Mouse (Mus musculus): Measurements from ENCODE around the gene Nyap2. TPM values are rescaled to one million over a fixed set of nuclear protein-coding genes. Genes with fewer than 3 reads are reported as not detected.

The Nyap2 gene
- not detected in 2 replicates for total RNA-seq (2014; fragmentation: Nextera tagmentation)
- total RNA-seq (2017), result not detected in 2 replicates

- ATAC-seq (replicated peaks; ENCODE audit: poor library complexity, severe bottlenecking), result no peak
Observed at GRCm38 (mm10) chr1:81076831-81077664, at the start of gene Nyap2. TSS of gene Nyap2 (plus strand) at chr1:81076950.

DNA sequence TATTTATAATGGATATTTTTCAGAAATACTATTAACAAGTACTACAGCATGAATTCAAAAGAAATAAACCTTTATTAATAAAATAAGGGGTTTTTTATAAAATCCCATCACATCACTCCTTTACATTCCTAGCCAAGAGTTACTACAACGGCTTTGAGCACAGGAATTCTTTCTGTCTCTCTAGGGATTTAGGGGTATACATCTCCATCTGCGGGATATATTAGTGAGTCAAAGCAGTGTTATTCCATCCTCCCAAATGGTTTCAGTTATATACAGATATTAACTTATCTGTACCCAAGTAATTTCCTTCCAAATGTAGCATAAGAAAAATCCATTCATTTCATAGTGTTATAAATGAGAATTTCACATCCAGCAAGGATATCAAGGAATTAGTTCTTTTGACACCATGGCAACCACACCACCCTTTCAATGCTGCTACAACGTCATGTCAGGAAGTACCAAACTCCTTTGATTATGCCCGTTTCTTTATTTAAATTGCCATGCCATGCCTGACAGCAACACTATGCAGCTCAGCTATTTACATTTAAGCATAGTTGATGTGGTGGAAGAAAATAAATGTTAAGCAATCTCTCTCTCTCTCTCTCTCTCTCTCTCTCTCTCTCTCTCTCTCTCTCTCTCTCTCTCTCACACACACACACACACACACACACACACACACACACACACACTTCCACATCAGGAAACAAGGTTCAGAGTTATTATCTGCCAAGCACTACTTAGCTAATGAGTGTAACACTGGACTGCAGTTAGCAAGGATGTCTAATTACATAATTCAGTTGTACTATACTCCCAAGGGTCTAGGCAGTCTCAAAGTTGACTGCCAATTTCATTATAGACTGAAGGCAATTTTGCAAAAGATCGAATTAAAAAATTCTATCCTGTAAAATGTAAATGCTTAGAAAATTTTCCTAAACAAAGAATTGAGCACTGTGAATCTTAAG, 33.6 kb upstream of the Nyap2 start:
- no peak for ATAC-seq (replicated peaks; ENCODE audit: poor library complexity, severe bottlenecking)

DNA sequence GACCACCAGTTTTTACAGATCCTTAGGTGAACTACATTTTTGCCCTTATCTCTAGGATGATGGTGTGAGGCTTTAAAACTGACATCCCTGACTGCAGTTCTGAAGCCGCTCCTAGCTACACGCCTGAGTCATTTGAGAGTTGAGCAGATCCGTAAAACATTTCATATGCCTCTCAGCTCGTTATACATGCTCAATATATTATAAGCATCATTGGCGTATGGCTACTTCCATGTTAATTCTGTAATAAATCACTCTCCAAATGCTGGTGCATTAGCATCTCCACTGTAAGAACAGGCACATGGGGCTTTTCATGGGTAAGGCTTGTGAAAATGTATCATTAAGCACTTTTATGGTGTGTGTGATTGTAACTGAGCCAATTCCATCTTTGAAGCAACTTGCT, 18.4 kb upstream of the Nyap2 start:
- no peak for ATAC-seq (replicated peaks; ENCODE audit: poor library complexity, severe bottlenecking)

DNA sequence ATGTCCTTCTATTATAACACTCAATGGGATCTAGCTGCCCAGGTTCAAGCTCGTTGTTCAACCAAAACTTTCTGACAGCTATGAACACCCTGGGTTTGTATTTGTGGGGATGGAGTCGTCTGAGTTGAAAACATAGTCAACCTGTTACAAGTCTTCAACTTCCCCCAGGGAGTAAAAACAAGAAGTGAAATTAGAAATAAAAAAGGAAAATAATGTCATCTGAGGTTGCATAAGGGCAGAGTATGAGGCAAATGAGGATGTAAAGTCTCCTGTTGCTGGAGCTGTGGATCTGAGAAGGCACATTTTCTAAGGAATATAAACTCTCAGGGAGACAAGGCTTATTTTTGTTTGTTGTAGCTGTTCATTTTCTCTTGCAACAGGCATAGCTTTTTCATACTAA, 17.9 kb upstream of the Nyap2 start:
- ATAC-seq (replicated peaks; ENCODE audit: poor library complexity, severe bottlenecking), result peak; percentile 95

GRCm38 (mm10) chr1:81062811-81063210, 13.9 kb upstream of the Nyap2 start:
- ATAC-seq (replicated peaks; ENCODE audit: poor library complexity, severe bottlenecking), result no peak

- ATAC-seq (replicated peaks; ENCODE audit: poor library complexity, severe bottlenecking), result no peak
Observed at GRCm38 (mm10) chr1:81076259-81076658, 491 bp upstream of the Nyap2 start.

DNA sequence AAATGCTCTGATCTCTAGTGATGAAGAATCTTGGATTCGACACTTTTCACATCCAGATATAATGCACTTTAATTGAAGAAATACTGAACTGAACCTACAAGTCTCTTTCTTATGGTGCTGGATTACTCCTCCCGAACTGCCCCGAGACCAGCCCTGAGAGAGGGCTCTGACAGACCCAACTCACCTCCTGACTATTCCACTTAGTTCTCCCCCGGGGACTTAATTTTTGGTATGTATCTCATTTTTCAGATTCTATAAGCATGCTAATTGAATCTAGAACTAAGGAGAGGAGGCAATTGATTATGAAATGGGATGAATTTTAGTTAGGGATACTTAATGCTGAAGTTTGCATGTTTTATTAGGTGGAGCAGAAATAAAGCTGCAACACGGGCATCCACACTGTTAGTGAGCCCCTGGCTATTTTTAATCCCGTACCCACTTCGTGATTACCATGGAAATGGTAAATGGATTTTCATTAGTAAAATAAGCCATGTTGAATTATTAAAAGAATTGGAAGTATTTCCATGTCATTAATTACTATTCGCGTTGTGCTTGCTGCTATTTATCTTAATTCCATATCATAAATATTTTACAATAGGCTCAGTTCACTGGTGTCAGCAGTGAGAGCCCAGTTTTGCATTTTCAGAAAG, 1.0 kb downstream of the Nyap2 start:
- no peak for ATAC-seq (replicated peaks; ENCODE audit: poor library complexity, severe bottlenecking)

DNA sequence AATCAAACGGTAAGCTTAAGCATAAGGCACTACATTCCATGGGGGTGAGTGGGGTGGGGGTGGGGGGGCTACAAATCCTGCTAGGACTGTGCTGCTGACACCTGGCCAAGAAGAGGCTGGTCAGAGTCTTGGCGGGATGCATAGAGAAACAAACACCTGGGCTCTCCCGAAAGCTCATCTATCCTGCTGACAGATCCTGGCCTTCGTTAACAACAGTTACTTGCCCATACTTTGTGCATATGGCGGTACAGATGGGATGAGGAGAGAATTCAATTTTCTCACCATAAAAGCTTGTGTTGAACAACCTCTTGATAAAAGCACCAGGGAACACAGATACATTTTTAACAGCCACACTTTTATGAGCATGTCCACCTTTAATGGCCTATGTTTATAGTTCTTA, 10.7 kb downstream of the Nyap2 start:
- no peak for ATAC-seq (replicated peaks; ENCODE audit: poor library complexity, severe bottlenecking)

- no peak for ATAC-seq (replicated peaks; ENCODE audit: poor library complexity, severe bottlenecking)
Observed at GRCm38 (mm10) chr1:81090400-81090799, 13.7 kb downstream of the Nyap2 start.

- ATAC-seq (replicated peaks; ENCODE audit: poor library complexity, severe bottlenecking), result no peak
Observed at GRCm38 (mm10) chr1:81090979-81091378, 14.2 kb downstream of the Nyap2 start.

GRCm38 (mm10) chr1:81092056-81092455, 15.3 kb downstream of the Nyap2 start:
- ATAC-seq (replicated peaks; ENCODE audit: poor library complexity, severe bottlenecking), result no peak

DNA sequence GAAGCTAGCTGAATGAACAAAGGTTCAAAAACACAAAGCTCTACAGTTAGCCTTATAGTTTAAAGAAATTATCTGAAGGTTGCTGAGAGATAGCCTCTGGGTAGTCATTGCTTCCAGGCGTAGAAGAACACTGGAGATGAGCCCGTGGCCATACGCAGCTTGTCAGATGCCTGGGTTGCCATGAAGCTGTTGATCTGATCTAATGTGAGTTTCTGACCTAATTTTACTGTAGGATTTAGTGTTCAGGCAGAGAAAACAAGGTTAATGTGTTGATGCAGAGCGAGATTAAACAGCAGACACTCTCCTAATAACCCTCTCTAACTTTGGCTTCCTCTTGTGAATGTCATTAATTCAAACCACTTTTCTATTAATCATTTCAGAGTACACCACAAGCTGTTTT, 16.1 kb downstream of the Nyap2 start:
- no peak for ATAC-seq (replicated peaks; ENCODE audit: poor library complexity, severe bottlenecking)

DNA sequence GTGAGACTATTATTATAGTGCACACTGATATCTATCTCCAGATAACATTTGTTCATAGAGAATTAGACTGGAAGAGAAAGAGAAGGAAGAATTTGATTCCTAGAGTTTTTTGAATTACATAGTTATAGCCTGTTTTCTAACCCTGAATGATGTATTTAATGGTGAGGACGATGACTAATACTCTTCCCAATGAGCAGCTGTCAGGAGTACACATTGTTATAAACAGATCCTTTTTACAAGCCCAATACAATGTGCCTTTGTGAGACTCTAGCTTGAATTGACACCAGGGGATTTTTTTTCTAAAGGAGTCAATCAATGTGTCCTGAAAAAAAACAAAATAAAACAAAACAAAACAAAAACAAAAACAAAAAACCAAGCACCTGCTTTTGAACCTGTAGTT, 22.2 kb downstream of the Nyap2 start:
- no peak for ATAC-seq (replicated peaks; ENCODE audit: poor library complexity, severe bottlenecking)

GRCm38 (mm10) chr1:81101749-81102148, 25.0 kb downstream of the Nyap2 start:
- no peak for ATAC-seq (replicated peaks; ENCODE audit: poor library complexity, severe bottlenecking)

DNA sequence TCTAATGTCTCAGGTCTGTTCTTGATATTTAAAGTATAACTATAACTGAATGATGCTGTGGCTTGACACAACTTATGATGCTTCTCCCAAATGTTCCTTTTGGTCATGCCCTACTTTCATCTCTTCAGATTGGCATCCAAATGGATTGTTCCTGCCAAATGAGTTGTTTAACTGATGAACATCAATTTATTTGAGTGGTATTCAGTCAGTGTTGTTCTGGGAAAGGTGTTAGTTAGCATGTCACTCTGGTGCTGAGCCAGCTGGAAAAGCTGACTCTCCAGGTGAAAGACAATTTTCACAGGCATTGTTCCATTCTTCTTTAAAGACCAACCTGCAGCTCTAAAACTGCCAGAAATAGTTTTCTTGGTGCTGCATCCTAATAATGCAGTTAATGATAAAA, 43.0 kb downstream of the Nyap2 start:
- no peak for ATAC-seq (replicated peaks; ENCODE audit: poor library complexity, severe bottlenecking)

DNA sequence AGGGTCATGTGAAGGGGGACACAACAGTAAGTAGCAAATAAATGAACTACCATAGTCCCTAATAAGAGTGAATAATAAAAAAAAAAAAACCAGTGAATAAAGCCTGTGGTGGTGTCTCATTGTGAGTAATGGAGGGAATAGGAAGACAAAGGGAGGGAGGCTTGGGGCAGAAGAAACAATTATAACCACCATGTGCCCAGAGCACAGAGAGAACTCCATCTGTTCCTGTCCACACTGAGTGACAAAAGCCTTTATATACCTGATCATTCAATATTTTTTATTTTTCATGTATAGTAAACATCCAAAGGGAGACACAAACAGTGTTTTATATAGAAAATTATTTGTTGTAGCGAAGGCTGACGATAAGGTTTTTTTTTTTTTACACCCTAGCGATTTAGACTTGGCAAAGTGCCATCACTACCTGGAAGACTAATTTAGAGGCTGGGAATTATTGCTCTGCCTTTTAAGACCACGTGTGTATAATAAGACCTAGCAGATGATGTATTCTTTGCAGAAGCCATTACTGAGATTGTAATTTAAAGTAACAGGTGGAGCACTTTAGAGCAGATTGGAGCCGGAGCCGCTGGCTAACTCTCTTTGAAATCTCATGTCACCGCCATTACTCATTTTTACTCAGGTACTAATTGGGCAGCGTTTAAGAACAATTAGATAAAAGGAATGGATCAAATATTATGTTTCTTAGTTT, 55.4 kb downstream of the Nyap2 start:
- no peak for ATAC-seq (replicated peaks; ENCODE audit: poor library complexity, severe bottlenecking)

- ATAC-seq (replicated peaks; ENCODE audit: poor library complexity, severe bottlenecking), result peak; percentile 92
Observed at GRCm38 (mm10) chr1:81143855-81144254, 67.1 kb downstream of the Nyap2 start.

DNA sequence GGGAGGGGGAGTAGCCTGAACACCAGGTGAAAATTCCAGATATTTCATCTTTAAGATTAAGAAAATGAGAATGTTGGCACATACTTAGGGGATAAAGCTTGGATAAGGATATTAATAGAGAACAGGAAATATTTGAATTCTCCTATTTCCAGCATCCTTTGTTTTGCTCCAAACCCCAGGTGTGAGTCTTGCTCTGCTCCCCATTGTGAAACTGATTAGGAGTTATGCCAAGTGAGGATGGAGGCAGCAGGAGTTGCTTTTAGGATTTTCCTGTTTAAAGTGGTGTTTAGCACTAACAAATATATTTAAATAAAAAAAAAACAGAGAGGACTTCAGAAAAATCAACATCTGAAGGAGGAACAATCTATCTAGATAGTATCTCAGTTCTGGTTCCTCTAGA, 68.8 kb downstream of the Nyap2 start:
- ATAC-seq (replicated peaks; ENCODE audit: poor library complexity, severe bottlenecking), result no peak

GRCm38 (mm10) chr1:81169245-81169644, 92.5 kb downstream of the Nyap2 start:
- ATAC-seq (replicated peaks; ENCODE audit: poor library complexity, severe bottlenecking), result no peak

DNA sequence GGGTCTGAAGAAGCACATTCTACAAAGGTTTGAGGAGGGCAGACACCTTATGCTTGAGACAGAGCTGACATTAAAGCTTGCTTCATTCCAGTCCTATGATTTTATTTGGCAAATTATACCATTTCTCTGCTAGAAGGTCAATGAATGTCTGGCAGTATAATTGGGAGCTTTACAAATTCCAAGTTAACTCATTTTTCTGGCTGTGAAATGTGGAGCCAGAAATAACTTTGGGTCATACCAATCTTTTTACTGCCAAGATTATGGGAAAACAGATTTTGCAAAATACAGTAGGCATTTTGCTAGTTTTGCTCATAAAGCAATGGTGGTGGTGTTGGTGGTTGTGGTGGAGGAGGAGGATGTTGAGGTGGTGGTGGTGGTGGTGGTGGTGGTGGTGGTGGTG, 96.0 kb downstream of the Nyap2 start:
- no peak for ATAC-seq (replicated peaks; ENCODE audit: poor library complexity, severe bottlenecking)

Data from granulocyte monocyte progenitor cell, adult 5-6 weeks (primary cell).